Mouse (Mus musculus): ENCODE measurements at regions not wholly inside any gene's neighbourhood (a gene's known extent, or its start where the extent isn't known, plus 50 kb on each side); places are given as distances from the start of the nearest gene placed in this dataset.
"Not testable (repeated sequence)": the region's sequence is repeated elsewhere in the genome, so short reads cannot be mapped to it uniquely, and the experiment has no call there.

GRCm38 (mm10) chr1:12577027-12577703 lies 1163.3 kb downstream of the A830018L16Rik start:
- ATAC-seq (ENCODE audit: low FRiP score) (peak; percentile 80), DNase-seq (ENCODE audit: low spot score, missing footprints) (peak; percentile 92)
- no peaks in the 10 kb centered on the region for H3K27me3 ChIP-seq (ENCODE audit: control insufficient read depth, insufficient read depth, low read length)
- peak overlapping the region; percentile 2; the same call in 1 of the 2 replicates for H3K4me3 ChIP-seq (ENCODE audit: low read depth, low read length)
- 3% methylated on average over 11 of the region's 13 CpGs for WGBS
- peak overlapping the region; percentile 40 for H3K27ac ChIP-seq (ENCODE audit: low read depth, low read length)
- peak overlapping the region; percentile 39; the same call in 1 of the 2 replicates for H3K9ac ChIP-seq (ENCODE audit: low read length)
- no peaks in the 10 kb centered on the region for H3K36me3 ChIP-seq (ENCODE audit: control insufficient read depth, insufficient read depth, low read length)
- H3K4me2 ChIP-seq: peak overlapping the region; percentile 37
- peaks cover 7% of the 10 kb centered on the region for H3K4me1 ChIP-seq (ENCODE audit: control insufficient read depth, insufficient read depth, low read length)
- no peaks in the 10 kb centered on the region for H3K9me3 ChIP-seq (ENCODE audit: control insufficient read depth, low read length)

DNA sequence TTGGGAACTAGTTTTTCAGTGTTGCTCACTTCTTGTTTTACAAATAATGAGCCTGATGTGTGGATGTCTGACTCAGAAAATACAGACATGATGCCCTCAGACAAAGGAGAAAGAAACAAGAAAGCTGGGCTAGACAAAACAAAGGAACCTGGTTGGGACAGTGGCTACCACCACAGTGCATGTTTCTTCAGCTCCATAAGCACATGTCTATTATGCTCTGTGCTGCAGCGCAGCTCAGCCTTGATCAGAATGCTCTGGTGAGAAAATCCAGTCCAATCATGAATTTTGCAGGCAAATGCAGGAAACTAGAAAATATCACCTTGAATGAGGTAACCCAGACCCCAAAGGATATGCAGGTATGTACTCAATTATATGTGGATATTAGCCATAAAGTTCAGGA lies 1164.1 kb downstream of the A830018L16Rik start:
- Histone ChIP-seq H3K4me3 (ENCODE audit: low read depth, low read length) (no peak overlapping the region), H3K9ac (ENCODE audit: low read length) (no peak overlapping the region), H3K27ac (ENCODE audit: low read depth, low read length) (no peak overlapping the region), H3K9me3 (ENCODE audit: control insufficient read depth, low read length) (no peaks in the 10 kb centered on the region), H3K27me3 (ENCODE audit: control insufficient read depth, insufficient read depth, low read length) (no peaks in the 10 kb centered on the region), H3K4me2 (no peak overlapping the region), H3K36me3 (ENCODE audit: control insufficient read depth, insufficient read depth, low read length) (no peaks in the 10 kb centered on the region), H3K4me1 (ENCODE audit: control insufficient read depth, insufficient read depth, low read length) (peaks cover 7% of the 10 kb centered on the region)
- DNase-seq (ENCODE audit: low spot score, missing footprints) (no peak), ATAC-seq (ENCODE audit: low FRiP score) (peak; percentile 47; the same call in 1 of the 2 replicates)
- 64% methylated on average over 1 of the region's 1 CpGs for WGBS

GRCm38 (mm10) chr1:12583012-12583411 lies 1169.1 kb downstream of the A830018L16Rik start:
- Histone ChIP-seq H3K4me2 (no peak overlapping the region), H3K27me3 (ENCODE audit: control insufficient read depth, insufficient read depth, low read length) (no peaks in the 10 kb centered on the region), H3K9me3 (ENCODE audit: control insufficient read depth, low read length) (no peaks in the 10 kb centered on the region), H3K27ac (ENCODE audit: low read depth, low read length) (no peak overlapping the region), H3K9ac (ENCODE audit: low read length) (no peak overlapping the region), H3K4me1 (ENCODE audit: control insufficient read depth, insufficient read depth, low read length) (no peaks in the 10 kb centered on the region; the same call in 1 of the 2 replicates), H3K36me3 (ENCODE audit: control insufficient read depth, insufficient read depth, low read length) (no peaks in the 10 kb centered on the region), H3K4me3 (ENCODE audit: low read depth, low read length) (no peak overlapping the region)
- ATAC-seq (ENCODE audit: low FRiP score): no peak
- DNase-seq (ENCODE audit: low spot score, missing footprints): no peak
- 67% methylated on average over 3 of the region's 3 CpGs for WGBS

DNA sequence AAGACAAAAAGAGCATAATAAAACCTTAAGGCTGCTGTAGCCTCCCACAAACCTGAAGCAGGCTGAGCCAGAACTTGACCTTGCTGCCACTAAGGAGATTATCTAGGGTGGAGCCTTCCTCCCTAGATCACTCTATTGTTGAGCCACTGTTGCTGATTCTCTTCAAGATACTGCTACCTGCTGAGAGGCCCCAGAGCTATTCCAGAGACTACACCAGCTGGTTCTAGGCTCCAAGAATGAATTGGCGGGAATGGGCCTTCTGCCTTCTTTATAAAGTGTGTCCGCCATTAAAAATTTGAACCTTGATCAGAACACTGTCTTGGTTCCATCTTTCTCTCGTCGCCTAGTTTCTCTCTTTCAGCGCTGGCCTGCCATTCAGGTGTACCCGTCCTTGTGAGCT lies 1173.1 kb downstream of the A830018L16Rik start:
- H3K9me3 ChIP-seq (ENCODE audit: control insufficient read depth, low read length); DNase-seq (ENCODE audit: low spot score, missing footprints); H3K4me1 ChIP-seq (ENCODE audit: control insufficient read depth, insufficient read depth, low read length); H3K36me3 ChIP-seq (ENCODE audit: control insufficient read depth, insufficient read depth, low read length); H3K4me3 ChIP-seq (ENCODE audit: low read depth, low read length); H3K4me2 ChIP-seq; H3K27ac ChIP-seq (ENCODE audit: low read depth, low read length); ATAC-seq (ENCODE audit: low FRiP score); H3K9ac ChIP-seq (ENCODE audit: low read length); H3K27me3 ChIP-seq (ENCODE audit: control insufficient read depth, insufficient read depth, low read length): not testable (repeated sequence)
- 96% methylated on average over 6 of the region's 6 CpGs for WGBS

- no peaks in the 10 kb centered on the region for H3K36me3 ChIP-seq (ENCODE audit: control insufficient read depth, insufficient read depth, low read length)
- ATAC-seq (ENCODE audit: low FRiP score) (no peak), DNase-seq (ENCODE audit: low spot score, missing footprints) (no peak)
- no peak overlapping the region for H3K9ac ChIP-seq (ENCODE audit: low read length)
- no peak overlapping the region for H3K4me2 ChIP-seq
- no peak overlapping the region for H3K4me3 ChIP-seq (ENCODE audit: low read depth, low read length)
- no peaks in the 10 kb centered on the region for H3K4me1 ChIP-seq (ENCODE audit: control insufficient read depth, insufficient read depth, low read length)
- no peaks in the 10 kb centered on the region for H3K27me3 ChIP-seq (ENCODE audit: control insufficient read depth, insufficient read depth, low read length)
- 87% methylated on average over 4 of the region's 4 CpGs for WGBS
- H3K9me3 ChIP-seq (ENCODE audit: control insufficient read depth, low read length): no peaks in the 10 kb centered on the region
- no peak overlapping the region for H3K27ac ChIP-seq (ENCODE audit: low read depth, low read length)
These were observed 1198.2 kb downstream of the A830018L16Rik start for GRCm38 (mm10) chr1:12612102-12612501.

- Histone ChIP-seq H3K27ac (ENCODE audit: low read depth, low read length) (no peak overlapping the region), H3K36me3 (ENCODE audit: control insufficient read depth, insufficient read depth, low read length) (no peaks in the 10 kb centered on the region), H3K27me3 (ENCODE audit: control insufficient read depth, insufficient read depth, low read length) (no peaks in the 10 kb centered on the region), H3K9me3 (ENCODE audit: control insufficient read depth, low read length) (no peaks in the 10 kb centered on the region), H3K4me1 (ENCODE audit: control insufficient read depth, insufficient read depth, low read length) (no peaks in the 10 kb centered on the region), H3K4me3 (ENCODE audit: low read depth, low read length) (no peak overlapping the region), H3K4me2 (no peak overlapping the region), H3K9ac (ENCODE audit: low read length) (no peak overlapping the region)
- WGBS: 86% methylated on average over 3 of the region's 3 CpGs
- ATAC-seq (ENCODE audit: low FRiP score) (no peak), DNase-seq (ENCODE audit: low spot score, missing footprints) (no peak)
These were observed 1201.4 kb downstream of the A830018L16Rik start for GRCm38 (mm10) chr1:12615303-12615702.

DNA sequence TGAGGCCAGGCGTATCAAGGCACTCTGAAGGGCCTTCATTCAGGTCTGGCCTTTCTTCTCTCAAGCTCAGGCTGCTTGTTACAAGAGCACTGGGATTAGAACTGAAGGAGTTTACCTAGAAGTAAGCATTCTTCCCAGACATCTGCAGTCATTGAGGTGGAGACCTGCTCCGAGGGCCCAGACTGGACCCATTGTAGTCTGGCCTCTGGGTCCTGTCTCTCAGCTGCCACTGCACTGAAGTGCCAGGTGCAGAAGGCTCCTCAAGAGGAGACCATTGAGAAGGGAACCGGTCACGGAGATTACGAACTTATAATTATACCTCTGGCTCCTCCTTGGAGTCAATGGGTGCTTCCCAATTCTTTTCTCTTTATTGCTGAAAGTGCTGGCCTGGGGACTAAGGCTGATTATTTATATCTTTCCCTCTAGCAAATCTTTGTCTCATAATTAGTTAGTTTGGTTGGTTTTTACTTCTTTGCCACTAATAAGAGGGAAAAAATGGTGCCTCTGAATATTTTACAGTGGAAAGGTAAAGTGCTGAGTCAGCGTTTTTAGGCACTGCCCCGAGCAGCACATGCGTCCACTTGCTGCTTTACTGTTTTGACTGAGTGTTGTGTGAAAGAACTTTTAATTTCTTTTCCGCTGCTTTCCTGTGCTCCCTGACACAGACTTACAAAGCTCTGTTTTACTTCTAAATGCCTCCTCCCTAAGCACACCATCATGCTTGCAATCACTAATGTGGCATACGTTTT lies 1202.0 kb downstream of the A830018L16Rik start:
- Histone ChIP-seq H3K9me3 (ENCODE audit: control insufficient read depth, low read length) (no peaks in the 10 kb centered on the region), H3K27ac (ENCODE audit: low read depth, low read length) (no peak overlapping the region), H3K27me3 (ENCODE audit: control insufficient read depth, insufficient read depth, low read length) (no peaks in the 10 kb centered on the region), H3K9ac (ENCODE audit: low read length) (no peak overlapping the region), H3K4me2 (no peak overlapping the region), H3K4me3 (ENCODE audit: low read depth, low read length) (no peak overlapping the region), H3K36me3 (ENCODE audit: control insufficient read depth, insufficient read depth, low read length) (no peaks in the 10 kb centered on the region), H3K4me1 (ENCODE audit: control insufficient read depth, insufficient read depth, low read length) (no peaks in the 10 kb centered on the region)
- 84% methylated on average over 10 of the region's 10 CpGs for WGBS
- no peak for DNase-seq (ENCODE audit: low spot score, missing footprints)
- ATAC-seq (ENCODE audit: low FRiP score): no peak

- no peak overlapping the region for H3K27ac ChIP-seq (ENCODE audit: low read depth, low read length)
These were observed 1206.1 kb downstream of the A830018L16Rik start for GRCm38 (mm10) chr1:12619981-12620380.

GRCm38 (mm10) chr1:12620825-12621224 lies 1206.9 kb downstream of the A830018L16Rik start:
- Histone ChIP-seq H3K4me3 (ENCODE audit: low read depth, low read length) (no peak overlapping the region), H3K27me3 (ENCODE audit: control insufficient read depth, insufficient read depth, low read length) (no peaks in the 10 kb centered on the region)
- WGBS: 85% methylated on average over 6 of the region's 6 CpGs

More at GRCm38 (mm10) chr1:12619981-12620380, 1206.1 kb downstream of the A830018L16Rik start:
- 79% methylated on average over 2 of the region's 2 CpGs for WGBS
- H3K4me3 ChIP-seq (ENCODE audit: low read depth, low read length): no peak overlapping the region
- ATAC-seq (ENCODE audit: low FRiP score) (no peak), DNase-seq (ENCODE audit: low spot score, missing footprints) (no peak)
- no peaks in the 10 kb centered on the region for H3K27me3 ChIP-seq (ENCODE audit: control insufficient read depth, insufficient read depth, low read length)
- no peak overlapping the region for H3K9ac ChIP-seq (ENCODE audit: low read length)
- no peak overlapping the region for H3K4me2 ChIP-seq
- H3K36me3 ChIP-seq (ENCODE audit: control insufficient read depth, insufficient read depth, low read length): no peaks in the 10 kb centered on the region
- H3K4me1 ChIP-seq (ENCODE audit: control insufficient read depth, insufficient read depth, low read length): no peaks in the 10 kb centered on the region
- no peaks in the 10 kb centered on the region for H3K9me3 ChIP-seq (ENCODE audit: control insufficient read depth, low read length)

More at GRCm38 (mm10) chr1:12620825-12621224, 1206.9 kb downstream of the A830018L16Rik start:
- H3K27ac ChIP-seq (ENCODE audit: low read depth, low read length): no peak overlapping the region
- no peak overlapping the region for H3K9ac ChIP-seq (ENCODE audit: low read length)
- DNase-seq (ENCODE audit: low spot score, missing footprints): no peak
- H3K4me1 ChIP-seq (ENCODE audit: control insufficient read depth, insufficient read depth, low read length): no peaks in the 10 kb centered on the region
- no peaks in the 10 kb centered on the region for H3K36me3 ChIP-seq (ENCODE audit: control insufficient read depth, insufficient read depth, low read length)
- H3K9me3 ChIP-seq (ENCODE audit: control insufficient read depth, low read length): no peaks in the 10 kb centered on the region
- no peak for ATAC-seq (ENCODE audit: low FRiP score)
- H3K4me2 ChIP-seq: no peak overlapping the region
